Mouse (Mus musculus): ENCODE data around the gene Hnf1b. TPM values are rescaled to one million over a fixed set of nuclear protein-coding genes. Genes with fewer than 3 reads are reported as not detected.

The Hnf1b gene
- 0.58 TPM in 1 of 2 replicates, not detected in the other for total RNA-seq (2017)

DNA sequence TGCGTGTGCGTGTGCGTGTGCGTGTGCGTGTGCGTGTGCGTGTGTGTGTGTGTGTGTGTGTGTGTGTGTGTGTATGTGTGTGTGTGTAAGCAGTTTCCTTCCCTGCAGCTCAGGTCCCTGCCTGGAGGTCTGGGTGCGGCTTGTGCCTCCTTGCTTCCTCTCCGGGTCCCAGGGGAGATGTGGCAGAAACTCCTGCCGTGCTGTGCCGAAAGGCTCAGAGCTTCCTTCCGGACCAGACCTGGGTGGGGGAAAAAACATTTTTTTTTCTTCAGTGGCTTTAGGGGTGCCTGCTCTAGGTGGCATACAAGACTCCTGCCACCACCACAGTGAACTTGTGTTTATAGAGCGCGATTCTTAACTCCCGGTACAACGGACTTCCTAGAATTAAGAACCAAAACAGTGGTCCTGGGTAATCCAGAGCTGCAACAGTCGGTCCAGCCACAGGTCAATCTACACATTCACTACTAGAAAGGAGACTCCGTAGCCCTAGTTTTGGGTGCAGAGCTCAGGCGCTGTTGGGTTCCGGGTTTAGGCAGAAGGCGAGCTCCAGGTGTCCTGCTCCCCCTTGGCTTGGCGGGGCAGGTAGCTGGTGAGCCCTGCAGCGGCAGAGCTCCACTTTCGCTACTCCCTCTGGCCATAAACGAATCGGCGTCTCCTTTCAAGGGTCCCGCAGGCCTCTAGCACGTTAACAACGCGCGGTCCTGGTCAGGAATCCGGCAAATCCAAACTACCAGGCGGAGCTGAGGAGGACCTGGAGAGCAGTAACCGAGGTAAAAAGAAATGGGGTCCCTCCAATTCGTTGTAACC is at the start of gene Hnf1b:
Gene Hnf1b, plus strand, starts transcription at position 535 of the 807 bp plus-strand sequence.
- peak; percentile 28 for ATAC-seq (ENCODE audit: extremely low read depth, insufficient number of reproducible peaks, low FRiP score, poor library complexity, severe bottlenecking)

GRCm38 (mm10) chr11:83802166-83802565 is 47.7 kb upstream of the Hnf1b start:
- no peak for ATAC-seq (ENCODE audit: extremely low read depth, insufficient number of reproducible peaks, low FRiP score, poor library complexity, severe bottlenecking)

GRCm38 (mm10) chr11:83802581-83802980 is 47.3 kb upstream of the Hnf1b start:
- no peak for ATAC-seq (ENCODE audit: extremely low read depth, insufficient number of reproducible peaks, low FRiP score, poor library complexity, severe bottlenecking)

GRCm38 (mm10) chr11:83810441-83810840 is 39.4 kb upstream of the Hnf1b start:
- no peak for ATAC-seq (ENCODE audit: extremely low read depth, insufficient number of reproducible peaks, low FRiP score, poor library complexity, severe bottlenecking)

DNA sequence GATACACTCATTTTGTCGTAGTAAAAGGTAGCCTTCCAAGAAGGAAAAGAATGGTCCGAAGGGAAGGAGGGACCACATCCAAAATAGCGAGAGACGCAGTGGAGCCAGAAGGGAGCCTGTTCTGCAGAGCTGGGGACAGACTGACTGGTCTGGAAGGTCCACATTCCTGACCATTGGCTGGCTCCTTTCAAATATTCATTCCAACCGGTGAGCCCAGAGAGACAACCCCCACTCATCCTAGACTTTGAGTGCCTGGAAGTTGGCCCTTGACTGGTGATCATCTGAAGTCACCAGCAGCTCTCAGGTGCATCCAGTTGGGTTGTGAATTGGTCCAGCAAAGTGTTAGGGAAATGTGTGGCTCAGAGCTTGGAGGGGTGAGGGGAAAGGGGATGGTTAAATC is 34.7 kb upstream of the Hnf1b start:
- ATAC-seq (ENCODE audit: extremely low read depth, insufficient number of reproducible peaks, low FRiP score, poor library complexity, severe bottlenecking): no peak

DNA sequence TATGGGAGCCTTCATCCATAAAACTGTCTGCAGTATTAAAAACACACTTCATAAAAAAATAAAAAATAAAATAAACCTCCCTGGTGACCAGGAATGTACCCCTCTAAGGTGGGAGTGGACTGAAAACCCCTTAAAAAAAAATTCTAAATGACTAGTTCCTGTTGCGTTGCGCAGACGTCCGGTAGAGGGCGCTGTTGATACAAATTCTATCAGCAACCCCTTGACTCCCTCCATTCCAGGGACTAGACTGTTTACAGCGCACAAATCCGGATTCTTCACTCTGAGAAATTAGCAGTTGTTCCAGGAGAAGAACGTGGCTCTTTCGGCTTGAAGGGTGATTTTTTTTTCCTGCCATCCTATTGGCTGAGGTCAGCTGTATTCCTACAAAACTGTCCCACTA is 34.2 kb upstream of the Hnf1b start:
- ATAC-seq (ENCODE audit: extremely low read depth, insufficient number of reproducible peaks, low FRiP score, poor library complexity, severe bottlenecking): no peak

- no peak for ATAC-seq (ENCODE audit: extremely low read depth, insufficient number of reproducible peaks, low FRiP score, poor library complexity, severe bottlenecking)
Observed at GRCm38 (mm10) chr11:83817048-83817447, 32.8 kb upstream of the Hnf1b start.

DNA sequence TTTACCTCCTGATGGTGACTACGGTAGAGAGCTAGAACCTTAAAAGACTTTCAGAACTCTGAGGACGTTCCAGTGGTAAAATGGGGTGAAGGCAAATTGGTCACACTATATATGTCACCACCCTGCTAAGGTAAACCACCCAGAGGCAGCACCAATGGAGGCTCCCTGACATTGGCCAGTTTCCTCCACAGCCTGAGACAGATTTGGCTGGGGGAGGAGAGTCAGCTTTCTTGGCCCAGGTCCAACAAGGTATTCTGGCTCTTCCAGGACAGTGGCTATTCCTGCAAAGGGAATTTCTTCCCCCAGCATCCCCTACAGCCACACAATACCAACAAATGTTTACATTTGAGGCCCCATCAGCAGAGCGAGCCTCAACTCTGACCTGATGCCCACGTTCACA is 31.9 kb upstream of the Hnf1b start:
- no peak for ATAC-seq (ENCODE audit: extremely low read depth, insufficient number of reproducible peaks, low FRiP score, poor library complexity, severe bottlenecking)

DNA sequence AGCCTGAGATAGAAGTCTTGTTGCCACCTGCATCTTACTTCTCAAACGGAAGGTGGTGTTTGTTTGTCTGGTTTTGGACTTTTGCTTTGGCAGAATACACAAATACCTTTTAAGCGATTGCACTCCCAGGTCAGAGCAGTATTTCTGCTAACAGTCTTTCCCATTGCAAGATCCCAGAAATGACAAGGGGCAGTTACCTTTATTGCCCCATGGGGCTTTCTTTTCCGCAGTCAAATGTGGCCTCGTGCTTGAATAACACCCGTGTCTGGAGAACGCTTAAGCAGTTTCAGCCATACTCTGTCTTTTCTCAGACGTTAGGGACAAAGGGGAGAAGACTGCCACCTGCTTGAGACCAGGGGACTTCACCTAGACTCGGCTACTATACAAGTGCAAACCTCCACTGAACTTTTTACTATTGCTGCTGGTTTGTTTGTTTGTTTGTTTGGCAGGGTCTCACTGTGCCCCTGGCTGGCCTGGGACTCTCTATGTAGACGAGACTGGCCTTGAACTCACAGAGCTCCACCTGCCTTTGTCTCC is 31.2 kb upstream of the Hnf1b start:
- no peak for ATAC-seq (ENCODE audit: extremely low read depth, insufficient number of reproducible peaks, low FRiP score, poor library complexity, severe bottlenecking)

GRCm38 (mm10) chr11:83819806-83820483 is 29.9 kb upstream of the Hnf1b start:
- ATAC-seq (ENCODE audit: extremely low read depth, insufficient number of reproducible peaks, low FRiP score, poor library complexity, severe bottlenecking): no peak

DNA sequence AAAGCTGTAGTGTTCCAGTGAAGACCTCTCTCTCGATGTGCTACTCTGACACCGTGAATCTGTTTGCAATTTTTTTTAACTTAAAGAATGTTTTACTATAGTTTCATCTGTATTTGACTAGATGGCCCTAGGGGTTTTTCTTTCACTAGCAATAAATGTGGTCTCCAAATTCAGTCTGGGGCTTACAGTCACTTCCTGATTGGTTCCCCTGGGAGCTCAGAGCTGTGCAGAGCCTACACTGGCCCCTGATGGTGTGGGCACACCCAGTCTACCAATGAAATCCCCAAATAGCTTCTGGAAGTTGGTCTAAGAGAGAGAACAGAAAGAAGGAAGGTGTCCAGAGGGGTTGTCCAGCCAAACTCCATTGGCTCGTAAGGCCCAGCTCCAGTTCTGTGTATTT is 23.7 kb upstream of the Hnf1b start:
- no peak for ATAC-seq (ENCODE audit: extremely low read depth, insufficient number of reproducible peaks, low FRiP score, poor library complexity, severe bottlenecking)

DNA sequence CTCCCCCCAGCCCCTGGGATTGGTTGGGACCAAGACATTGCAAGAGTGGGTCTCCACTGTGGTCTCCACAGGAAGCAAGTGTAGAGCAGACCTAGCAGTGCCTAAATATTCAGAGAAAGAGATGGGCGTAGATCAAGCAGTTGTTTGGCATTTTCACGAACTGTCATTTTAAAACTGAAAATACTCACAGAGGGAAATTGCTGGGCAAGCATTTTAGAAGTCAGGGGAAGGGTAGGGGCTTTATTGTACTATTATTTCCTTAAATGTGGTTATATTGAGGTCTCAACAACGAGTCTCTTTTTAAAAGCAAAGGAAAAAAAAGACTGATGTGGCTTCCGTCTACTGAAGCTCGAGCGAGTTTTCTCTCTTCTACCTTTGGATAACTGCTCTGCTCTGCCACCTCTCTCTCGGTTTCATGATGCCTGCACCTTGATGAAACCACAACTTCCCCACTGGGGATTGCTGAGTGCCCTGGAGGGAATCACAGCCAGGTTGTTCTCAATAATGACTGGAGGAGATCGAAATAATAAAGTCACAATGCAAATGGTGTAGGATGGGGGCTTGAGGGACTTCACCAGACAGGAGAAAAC is 21.2 kb upstream of the Hnf1b start:
- no peak for ATAC-seq (ENCODE audit: extremely low read depth, insufficient number of reproducible peaks, low FRiP score, poor library complexity, severe bottlenecking)

DNA sequence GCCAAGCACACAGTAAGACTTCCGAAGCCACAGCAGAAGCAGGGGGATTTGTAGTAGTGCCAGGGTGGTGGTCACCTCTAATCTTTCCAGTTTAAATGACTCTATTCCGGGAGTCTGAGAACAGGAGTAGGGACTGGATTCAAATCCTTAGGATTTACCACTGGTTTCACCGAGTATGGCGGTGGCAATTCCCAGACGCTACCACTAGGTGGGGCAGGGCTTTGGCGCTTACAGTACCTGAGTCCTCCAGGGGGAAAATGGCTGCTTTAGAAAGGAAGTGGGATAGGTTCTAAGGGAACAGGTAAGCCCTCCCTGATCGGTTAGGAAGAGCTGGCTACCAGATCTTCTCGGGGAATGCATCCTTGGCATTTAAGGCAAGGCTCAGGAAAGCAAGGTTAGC is 17.5 kb upstream of the Hnf1b start:
- ATAC-seq (ENCODE audit: extremely low read depth, insufficient number of reproducible peaks, low FRiP score, poor library complexity, severe bottlenecking): no peak

DNA sequence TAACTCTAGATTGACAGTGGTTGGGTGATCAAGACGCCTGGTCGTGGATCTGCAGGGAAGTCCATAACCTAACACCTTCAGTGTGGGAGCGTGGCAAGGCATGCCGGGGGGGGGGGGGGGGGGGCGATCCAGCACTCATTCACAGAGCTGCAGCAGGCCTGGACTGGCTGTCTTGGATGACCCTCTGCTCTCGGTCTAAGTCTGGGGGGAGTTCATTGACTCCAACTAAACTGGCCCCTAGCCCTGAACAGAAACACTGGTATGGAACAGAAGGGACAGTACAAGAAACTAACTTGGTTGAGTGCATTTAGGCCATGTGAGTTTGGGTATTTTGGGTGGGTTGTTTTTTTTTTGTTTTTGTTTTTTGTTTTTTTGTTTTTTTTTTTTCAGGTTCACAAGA is 16.3 kb upstream of the Hnf1b start:
- ATAC-seq (ENCODE audit: extremely low read depth, insufficient number of reproducible peaks, low FRiP score, poor library complexity, severe bottlenecking): no peak

- ATAC-seq (ENCODE audit: extremely low read depth, insufficient number of reproducible peaks, low FRiP score, poor library complexity, severe bottlenecking): no peak
Observed at GRCm38 (mm10) chr11:83833959-83834496, 15.8 kb upstream of the Hnf1b start.

DNA sequence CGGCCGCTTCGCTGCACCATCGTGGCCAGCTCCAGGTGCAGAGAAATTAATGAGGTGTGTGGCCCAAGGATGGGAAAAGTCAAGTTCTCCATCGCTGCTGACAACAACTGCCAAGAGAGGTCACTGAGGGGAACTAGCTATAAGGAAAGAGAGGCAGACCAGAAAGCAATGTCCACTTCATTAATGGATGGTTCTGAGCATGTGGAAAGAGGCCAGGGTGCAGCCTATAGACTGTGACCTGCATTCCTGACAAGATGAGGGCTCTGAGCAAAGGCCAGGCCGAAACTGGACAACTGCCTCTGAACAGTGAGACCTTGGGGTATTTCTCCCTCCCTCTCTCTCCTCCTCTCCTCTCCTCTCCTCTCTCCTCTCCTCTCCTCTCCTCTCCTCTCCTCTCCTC is 10.4 kb upstream of the Hnf1b start:
- no peak for ATAC-seq (ENCODE audit: extremely low read depth, insufficient number of reproducible peaks, low FRiP score, poor library complexity, severe bottlenecking)

DNA sequence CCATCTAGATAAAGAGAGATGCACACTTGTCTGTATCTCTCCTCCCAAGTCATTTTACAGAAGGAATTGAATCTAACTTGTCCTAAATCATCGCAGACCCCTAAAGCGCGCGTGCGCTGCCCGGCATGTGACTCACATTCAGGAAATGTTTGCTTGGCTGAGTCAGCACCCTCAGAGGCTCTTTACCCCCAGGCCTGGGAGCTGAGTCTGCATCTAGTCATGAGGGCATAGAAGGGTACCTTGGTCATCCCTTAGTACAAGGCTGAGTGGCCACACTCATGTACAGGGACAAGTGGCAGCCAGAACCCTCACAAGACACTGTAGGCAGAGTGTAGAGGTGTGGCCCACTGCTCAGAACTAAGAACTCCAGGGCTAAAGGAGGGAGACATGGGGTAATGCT is 6.3 kb upstream of the Hnf1b start:
- no peak for ATAC-seq (ENCODE audit: extremely low read depth, insufficient number of reproducible peaks, low FRiP score, poor library complexity, severe bottlenecking)

DNA sequence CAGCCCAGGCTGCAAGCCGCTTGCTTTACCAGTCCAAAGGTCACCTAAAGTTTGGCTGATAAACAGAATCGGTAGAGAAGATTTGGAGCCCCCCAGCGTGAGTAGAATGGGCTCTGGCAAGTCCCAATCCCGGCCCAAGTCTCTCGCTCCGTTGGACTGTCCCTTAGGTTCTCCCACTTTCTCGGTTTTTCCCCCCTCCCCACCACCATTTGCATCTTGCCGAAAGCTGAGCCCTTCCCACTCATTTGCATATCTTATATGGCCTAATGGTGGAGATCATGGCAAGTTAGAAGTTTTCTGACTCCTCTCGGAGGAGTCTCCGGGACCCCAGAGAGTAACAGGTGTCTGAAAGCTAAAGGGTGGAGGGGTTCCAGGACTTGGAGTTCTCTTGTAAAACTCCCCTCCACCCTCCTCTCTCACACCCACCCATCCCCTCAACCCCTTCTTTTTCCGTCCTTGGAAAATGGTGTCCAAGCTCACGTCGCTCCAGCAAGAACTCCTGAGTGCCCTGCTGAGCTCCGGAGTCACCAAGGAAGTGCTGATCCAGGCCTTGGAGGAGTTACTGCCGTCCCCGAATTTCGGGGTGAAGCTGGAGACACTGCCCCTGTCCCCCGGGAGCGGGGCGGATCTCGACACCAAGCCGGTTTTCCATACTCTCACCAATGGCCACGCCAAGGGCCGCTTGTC is 866 bp downstream of the Hnf1b start:
- ATAC-seq (ENCODE audit: extremely low read depth, insufficient number of reproducible peaks, low FRiP score, poor library complexity, severe bottlenecking): no peak
